Mouse (Mus musculus) urinary bladder, postnatal 25 days (tissue): Measurements from ENCODE around the gene Daam2.
"Not testable (repeated sequence)": the region's sequence is repeated elsewhere in the genome, so short reads cannot be mapped to it uniquely, and the experiment has no call there.

Experiments used
- DNase-seq: peaks from one replicate; pipeline ENCODE4 v3.0.0; 2022; ENCODE audit warnings: low spot score

Daam2 gene

DNA sequence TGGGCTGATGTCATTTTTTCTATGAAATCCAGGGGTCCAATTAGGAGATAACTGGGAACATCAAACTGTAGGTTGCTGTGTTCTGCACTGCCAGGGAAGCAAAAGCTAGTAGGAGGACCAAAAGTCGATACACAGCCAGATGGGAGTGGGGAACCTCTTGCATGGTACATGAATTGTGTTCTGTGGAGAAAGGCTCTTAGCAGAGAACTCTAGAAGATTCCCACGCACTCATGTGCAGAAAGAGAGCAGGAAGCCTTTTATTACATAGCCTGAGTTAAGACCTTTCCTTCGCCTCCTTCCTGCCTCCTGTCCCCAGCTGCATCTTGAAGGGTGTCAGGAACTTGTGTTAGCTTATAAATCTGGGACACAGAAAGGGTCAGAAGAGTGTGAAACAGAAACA lies 82.3 kb downstream of the Daam2 start:
- DNase-seq: no peak

DNA sequence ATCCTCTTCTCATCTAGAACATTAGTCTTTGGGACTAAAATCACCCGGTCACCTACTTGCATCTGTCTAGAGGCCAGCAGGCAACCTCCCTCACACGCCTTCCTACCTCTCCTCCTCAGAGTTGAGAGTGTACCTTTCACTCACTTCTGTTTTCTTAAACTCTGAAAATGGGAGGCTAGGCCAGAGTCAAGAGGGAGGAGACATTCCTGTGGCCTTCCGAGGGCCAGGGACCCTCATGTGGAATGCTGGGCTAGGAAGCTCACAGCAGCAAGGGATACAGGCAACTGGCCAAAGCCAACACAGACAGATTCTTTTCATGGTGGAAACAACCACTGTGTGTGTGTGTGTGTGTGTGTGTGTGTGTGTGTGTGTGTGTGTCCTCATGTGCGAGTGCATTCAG lies 86.8 kb downstream of the Daam2 start:
- DNase-seq: no peak

DNA sequence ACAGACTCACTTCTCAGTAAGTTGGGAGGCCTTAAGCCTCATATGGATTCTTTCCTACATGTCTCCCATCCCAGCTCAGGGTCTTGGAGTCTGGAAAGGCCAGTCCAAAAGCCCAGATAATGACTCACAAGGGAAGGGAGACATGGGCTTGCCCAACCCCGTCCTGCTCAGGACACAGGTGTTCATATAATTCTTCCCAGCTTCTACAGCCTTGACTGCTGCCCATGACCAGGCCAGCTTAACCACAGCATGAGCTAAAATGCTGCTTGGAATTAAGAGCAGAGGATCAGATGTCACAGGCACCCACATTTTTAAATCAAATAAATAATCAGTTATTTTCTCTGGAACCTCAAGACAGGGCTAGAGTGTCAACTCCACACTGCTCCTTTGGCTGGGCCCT lies 89.0 kb downstream of the Daam2 start:
- no peak for DNase-seq

DNA sequence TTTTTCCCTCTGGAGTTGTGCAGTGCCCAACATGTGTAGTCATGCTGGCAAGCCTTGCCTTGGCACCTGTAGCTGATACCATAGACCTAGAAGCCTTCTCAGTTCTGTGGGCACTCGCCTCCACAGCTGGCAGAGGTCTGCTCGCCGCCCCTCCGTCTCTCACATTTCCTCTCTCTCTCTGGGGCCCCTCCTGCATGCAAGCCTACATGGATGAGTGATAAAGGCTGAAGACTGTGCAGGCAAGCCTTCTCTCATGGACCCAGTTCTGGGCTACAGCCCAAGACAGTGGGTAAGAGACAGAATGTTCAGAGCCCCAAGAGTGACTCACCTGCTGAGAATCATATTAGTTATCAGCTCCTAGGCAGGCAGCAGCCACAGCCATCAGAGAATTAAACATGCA lies 90.1 kb downstream of the Daam2 start:
- no peak for DNase-seq

DNA sequence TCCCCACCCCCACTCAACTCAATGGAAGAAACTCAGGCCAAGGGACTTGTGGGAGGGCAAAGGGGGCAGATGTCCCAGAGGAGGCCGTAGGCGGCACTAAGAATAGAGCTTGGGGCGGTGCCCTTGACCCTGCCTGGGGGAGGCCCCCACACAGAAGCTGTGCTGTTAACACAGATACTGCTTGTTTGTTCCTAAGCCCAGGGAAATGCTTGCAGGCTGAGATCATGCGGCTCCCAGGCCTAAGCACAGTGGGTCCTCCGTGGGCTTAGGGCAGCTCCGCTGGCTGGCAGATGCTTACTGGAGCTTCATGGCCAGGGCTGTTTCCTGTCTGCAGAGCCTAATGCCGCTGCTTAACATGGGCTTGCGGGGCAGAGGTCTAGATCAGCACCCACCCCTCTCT lies 91.5 kb downstream of the Daam2 start:
- no peak for DNase-seq

DNA sequence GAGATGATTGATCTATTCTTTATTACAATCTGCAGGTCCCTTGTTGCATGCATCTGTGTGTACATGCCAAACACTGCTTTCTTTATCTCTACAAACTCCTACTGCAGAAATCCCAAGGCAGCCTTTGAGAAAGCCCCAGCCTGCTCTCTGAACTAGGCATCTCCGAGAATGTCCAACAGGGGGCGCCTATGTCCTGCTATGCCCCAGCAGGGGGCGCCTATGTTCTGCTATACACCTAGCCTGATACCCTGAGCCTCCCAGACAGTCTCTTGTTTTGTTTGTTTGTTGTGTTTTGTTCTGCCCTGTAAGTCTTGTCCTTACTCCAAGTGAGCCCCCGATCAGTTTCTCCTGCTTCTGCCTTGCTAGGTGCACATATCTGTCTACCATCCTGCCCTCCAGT lies 95.9 kb downstream of the Daam2 start:
- peak; percentile 74 for DNase-seq

DNA sequence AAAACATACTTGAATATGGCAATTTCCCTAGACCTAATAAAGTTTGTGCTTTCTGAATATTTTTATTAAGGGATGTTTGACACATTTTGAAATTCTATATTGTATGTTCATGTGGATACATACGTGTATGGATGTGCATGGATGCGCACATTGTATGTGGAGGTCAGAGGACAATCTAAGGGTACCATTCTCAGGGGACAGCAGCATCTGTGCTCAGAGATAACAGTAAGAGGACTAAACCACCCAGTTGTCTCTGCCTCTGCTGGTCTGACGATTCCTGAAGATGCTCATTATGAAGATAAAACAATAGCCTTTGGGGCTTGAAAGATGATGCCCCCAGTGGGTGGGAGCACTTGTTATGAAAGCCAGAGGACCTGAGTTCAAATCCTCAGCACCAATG lies 99.3 kb downstream of the Daam2 start:
- DNase-seq: no peak

DNA sequence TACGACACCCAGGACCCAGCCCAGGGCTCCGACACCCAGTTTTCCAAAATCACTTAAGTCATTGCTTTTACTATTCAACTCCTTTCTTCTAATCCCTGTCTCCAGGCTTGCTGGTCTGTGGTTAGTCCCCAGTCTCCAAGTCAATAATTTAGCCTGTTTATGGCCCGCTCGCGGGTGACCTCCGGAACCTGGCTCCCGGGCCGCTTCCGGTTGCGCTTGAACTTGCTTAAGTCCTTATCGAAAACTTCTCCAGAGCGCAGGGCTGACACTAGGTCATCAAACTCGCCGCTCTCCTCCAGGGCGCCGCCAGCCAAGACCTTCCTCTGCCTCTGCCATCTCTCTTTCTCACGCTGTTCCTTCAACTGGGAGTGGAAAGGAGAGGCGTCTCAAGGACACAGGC lies 105.8 kb downstream of the Daam2 start:
- DNase-seq: no peak

DNA sequence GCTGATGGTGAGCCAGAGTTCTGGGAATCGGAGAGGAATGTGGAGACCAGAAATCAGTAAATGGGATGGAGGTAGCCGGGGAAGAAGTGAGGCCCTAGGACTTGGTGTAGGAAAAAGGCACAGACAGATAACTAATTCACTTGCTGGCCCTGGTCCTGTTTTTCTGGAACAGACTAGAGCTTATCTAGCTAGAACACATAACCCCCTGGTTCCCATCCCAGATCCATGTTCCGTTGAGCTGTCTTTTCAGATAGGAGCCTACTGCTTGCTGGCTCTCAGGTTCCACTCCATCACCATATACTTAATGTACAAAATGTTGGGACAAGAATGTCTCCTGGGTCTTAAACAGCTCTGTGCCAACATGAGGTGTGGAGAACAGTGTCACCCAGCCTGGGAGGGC lies 106.3 kb downstream of the Daam2 start:
- DNase-seq: no peak

DNA sequence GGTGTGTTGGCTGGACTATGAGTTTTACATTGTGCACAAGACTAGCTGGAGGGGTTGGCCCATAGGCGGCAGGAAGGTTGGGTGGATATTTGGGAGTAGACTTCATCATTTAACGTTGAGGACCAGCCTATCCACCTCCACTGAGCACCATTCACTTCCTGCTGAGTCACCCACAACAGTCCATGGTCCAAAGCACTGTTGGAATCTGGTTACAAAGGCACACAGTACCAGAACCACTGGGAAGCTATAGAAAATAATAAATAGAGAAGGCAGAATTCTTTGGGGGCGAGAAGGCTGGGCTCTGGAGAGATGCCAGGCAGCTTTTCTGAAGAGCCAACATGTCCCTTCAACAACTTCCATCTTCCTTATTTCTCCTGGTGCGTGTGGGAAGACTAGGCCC lies 107.8 kb downstream of the Daam2 start:
- DNase-seq: no peak

DNA sequence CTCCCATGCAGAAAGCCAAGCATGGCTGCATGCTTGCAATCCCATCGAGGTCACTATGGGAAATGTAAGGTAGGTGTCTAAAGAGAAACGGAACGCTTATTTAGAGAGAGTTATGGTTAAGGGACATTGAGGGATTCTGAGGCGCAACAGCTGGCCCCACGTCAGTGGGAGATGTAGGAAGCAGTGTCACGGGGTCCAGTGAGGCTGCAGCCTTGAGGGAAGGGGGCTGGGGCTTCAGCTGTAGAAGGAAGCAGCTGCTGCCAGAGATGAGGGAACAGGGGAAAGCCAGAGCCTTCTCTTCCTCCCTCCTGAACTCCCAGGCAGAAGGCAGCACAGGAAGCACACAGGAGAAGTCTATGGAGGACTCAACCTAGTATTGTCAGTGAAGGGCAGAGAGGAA lies 113.2 kb downstream of the Daam2 start:
- DNase-seq: no peak

DNA sequence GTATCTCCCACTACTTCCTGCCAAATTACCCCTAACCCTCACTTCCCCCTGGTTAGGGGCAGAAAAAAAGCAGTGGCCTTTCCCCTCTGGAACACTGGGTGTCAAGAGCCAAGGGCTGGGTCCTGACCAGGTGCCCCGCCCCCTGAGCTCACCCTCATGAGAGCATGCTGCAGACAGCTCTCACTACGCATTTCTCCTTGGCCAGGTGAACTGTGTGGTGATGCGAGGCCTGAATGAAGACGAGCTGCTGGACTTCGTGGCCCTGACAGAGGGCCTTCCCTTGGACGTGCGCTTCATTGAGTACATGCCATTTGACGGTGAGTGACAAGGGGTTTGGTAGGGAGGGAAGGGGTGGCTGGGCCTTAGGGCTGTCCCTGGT lies 114.9 kb downstream of the Daam2 start:
- no peak for DNase-seq

DNA sequence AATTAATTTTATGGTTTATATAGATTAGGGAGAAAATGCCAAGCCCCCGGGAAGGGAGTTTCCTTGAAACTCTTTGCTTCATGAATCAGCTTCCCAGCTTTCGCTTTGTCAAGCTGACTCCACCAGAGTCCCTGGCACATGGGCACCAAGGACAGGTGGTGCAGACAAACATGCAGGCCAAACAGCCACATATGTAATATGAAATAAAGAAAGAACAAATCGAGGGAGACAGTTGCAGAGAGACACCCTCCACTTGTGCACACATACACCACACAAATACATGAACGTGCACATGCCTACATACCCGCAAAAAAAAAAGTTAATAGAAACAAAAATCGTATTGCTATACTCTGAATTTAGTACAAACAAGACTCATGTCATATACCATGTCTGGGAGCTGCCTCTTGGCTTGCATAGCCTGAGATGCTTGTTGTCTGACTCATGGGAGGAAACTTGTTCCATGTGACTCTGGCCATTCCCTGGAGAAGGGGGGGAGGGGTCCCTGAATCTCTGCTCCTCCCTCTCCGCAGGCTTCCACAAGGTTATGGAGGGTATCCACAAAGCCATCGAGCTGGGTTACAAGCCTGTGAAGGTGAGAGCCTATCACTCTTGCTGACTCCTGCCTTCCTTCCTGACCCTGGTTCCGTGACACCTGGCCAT lies 115.4 kb downstream of the Daam2 start:
- DNase-seq: no peak

DNA sequence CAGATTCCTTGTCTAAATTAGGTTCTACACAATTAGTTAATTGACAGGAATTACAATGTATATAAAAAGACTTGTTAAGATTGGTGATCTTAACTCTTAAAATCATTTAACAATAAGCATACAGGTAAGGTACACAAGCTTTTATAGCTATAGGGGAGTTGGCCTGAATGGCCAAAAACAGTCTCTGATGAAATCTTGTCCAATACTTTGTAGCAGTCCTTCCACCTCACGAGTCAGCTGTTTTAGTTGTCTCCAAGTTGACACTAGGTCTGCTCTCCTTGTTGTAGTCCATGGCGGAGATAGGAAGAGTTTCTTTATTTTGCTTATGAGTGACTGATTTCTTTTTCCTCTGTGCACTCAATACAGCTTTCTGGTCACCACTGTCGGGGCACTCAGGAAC lies 121.3 kb downstream of the Daam2 start:
- not testable (repeated sequence) for DNase-seq

DNA sequence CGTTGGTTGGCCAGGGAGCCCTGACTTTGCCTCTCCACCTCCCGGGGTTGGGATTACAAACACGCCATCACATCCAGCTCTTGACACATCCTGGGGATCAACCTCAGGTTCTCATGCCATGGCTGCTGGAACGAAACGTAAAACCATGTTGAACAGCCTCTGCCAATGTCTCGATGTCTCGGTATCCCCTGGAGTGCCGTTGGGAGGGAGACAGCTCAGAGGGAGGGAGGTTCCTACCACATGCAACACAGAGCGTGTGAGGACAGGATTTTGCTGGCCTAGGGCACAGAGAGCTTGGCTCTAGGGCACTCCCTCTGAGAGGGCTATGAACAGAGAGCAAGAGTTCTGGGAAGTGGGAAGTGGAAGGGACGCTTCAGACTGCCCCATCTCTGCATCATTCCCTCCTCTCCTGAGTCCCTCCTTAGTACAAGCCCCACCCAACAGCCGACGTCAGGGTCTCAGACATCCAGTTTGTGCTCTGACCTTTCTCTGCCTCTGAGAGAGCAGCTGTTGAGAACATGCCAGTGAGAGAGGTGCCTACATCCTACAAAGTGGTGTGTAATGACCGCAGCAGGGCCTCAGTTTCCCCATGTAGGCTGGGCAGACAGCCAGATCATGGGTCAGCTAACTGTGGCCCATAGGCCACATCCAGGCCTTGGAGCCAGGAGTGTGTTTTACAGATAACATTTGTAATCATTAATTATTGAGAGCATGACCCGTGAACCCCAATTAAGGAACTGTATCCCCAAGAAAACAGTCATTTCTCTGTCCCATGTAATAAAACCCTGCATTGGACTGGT lies 123.6 kb downstream of the Daam2 start:
- DNase-seq: no peak

DNA sequence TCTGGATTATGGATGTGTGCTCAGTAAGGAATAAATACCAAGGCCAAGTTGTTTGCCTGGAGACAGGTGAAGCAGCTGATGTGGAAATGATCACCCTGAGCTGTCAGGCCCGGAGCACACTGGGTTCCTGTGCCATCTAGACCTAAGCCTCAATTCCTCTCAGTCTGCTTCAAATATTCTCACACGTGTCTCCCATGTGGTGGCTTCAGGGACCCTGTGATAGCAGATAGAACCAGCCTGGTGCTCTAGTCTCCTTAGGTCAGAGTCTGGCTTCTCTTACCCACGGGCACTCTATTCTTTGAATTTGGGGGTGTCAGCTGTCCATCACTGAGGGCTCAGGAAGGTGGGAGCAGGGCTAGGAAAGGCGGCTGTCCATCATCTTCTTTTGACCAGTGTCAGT lies 124.4 kb downstream of the Daam2 start:
- DNase-seq: no peak

DNA sequence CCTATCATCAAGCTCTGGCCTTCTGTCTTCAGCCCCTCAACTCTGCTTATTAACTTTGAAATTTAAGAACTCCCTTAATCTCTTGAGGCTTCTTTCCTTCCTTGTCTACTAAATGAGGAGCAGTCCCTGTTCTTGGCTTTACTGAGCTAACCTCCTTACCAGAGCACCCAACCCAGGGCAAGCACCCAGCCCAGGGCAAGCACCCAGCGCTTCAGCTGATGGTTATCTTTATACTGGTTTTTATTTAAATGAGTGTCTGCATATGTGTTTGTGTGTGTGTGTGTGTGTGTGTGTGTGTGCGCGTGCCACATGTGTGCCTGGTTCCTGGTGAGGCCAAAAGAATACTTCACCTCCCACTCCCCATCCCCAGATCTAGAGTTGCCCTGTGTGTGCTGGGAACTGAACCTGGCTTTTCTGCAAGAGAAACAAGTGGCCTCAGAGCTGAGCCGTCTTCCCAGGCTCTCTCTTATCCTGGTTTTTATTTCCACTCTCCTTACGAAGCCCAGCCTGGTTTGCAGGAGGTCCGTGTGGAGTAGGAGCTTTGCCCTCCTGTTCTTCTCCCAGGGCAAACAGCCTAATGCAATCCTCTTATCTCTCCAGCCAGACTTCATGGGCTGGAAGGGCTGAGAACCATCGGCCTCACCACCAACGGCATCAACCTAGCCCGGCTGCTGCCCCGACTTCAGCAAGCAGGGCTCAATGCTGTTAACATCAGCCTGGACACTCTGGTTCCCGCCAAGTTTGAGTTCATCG lies 125.1 kb downstream of the Daam2 start:
- no peak for DNase-seq

DNA sequence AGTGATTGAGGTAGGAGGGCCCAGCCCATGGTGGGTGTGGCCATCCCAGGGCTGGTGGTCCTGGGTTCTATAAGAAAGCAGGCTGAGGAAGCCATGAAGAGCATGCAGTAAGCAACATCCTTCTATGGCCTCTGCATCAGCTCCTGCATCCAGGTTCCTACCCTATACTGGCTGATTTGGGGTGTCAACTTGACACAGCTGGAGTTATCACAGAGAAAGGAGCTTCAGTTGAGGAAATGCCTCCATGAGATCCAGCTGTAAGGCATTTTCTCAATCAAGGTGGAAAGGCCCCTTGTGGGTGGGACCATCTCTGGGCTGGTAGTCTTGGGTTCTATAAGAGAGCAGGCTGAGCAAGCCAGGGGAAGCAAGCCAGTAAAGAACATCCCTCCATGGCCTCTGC lies 126.8 kb downstream of the Daam2 start:
- DNase-seq: not testable (repeated sequence)

DNA sequence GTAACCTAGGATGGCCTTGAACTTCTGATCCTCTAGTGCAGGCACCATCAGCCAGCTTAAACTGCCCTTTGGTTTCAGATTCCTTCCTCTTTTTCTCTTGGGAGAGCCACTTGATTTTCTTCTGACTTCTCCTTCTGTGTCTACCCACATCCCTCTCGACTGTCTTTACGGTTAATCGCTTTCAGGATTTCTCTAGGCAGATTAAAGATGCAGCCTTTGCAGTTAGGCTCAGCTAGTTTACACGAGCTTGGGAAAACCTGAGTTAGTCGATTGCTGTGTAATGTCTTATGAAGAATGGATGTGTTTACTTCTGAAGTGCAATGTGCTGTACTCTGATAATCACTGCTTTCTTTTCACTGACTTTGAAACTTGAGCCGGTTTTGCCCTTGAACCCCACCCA lies 127.5 kb downstream of the Daam2 start:
- no peak for DNase-seq

DNA sequence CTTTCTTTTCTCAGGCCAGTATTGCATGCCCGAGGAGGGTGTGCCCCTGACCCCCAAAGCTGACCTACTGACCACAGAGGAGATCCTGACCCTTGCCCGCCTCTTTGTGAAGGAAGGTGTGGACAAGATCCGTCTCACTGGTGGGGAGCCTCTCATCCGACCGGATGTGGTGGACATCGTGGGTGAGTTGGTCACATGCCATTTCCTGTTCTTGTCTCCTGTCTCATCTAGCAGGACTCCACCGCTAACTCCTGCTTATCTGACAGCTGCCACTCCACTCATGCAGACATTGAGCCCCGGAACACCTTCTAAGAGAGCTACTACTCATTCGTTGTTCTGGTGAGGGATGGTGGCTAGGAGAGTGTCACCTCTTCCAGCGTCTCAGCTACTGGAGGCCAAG lies 129.1 kb downstream of the Daam2 start:
- no peak for DNase-seq

DNA sequence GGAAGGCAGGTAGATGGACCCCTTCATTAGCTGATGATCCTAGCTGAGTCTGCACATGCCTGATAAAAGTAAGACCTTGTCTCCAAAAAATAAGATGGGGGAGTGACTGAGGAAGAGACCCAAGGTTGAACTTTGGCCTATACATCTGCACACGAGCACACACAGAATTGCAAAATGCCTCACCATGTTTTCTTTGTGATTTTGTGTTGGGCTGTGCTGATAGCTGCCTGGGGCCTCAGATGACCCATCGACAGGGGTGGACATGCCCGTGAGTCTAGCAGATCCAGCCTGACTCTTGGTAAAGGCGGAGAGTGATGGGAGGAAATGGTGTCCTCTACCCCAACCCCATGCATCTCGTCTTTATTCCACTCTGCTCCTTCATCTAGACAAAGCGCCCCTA lies 129.9 kb downstream of the Daam2 start:
- DNase-seq: no peak

DNA sequence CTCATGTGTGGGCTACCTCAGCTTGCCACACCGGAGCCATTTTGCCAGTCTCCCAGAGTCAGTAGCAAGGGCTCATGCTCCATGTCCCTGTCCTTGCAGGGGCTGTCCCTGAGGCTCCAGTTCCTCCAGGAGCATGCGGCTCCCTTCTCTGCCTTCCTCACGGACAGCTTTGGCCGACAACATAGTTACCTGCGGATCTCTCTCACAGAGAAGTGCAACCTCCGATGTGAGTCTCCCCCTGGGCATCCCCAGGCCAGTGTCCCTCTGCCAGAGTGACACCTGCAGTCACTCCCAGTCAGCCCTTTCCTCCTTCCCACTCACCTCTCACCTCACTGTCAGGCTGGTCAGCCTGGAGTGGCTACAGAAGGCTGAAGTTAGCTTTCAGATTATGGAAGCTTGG lies 131.1 kb downstream of the Daam2 start:
- no peak for DNase-seq

DNA sequence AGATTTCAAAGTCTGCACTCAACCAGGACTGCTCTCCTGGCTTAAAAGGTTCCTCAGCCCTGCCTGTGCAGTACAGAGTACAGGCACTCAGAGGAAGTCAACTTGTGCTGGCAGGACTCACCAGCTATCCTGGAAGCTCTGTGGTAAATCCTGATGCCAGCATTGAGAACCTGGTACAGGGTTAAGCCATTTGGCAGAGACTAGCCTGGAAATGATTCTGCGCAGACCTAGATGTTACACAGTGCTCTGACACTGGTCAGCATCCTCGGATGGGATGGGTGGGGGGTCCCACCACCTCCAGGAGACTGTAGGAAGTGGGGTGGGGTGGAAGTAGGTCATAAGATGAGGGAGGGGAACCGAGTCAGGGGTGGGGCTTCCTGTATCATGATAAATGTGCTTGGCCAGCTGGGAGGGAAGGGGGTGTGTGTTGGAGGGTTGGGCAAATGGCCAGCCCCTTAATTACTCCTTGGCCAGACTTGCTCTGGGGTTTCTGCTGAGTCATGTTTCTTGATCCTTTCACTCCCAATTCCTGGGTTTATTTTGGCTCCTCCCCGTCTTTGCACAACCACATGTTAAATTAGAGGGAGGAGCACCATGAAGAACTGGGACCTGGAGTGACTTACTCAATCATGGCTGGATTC lies 132.0 kb downstream of the Daam2 start:
- peak; percentile 52 for DNase-seq
